Mouse (Mus musculus) stomach, embryonic 14.5 days (tissue): ENCODE results near the gene Erbb3. TPM values are rescaled to one million over a fixed set of nuclear protein-coding genes. Genes with fewer than 3 reads are reported as not detected.

ENCODE experiments used
- ATAC-seq: fragments of 200-750 bp; cut with Nextera tagmentation; 2 replicates; pipeline ENCODE4 v1.8.0; 2017; ENCODE audit warnings: low read depth, moderate TSS enrichment; ENCODE audit not compliant: insufficient number of reproducible peaks, insufficient read depth, low FRiP score
- H3K27ac ChIP-seq: fragments of 300-500 bp; sonication (generic); 2 replicates; pipeline ENCODE4 v1.5.1; 2014; ENCODE audit warnings: mild to moderate bottlenecking, low read length, moderate library complexity, mixed read lengths
- H3K27me3 ChIP-seq: fragments of 300-500 bp; sonication (generic); 2 replicates; pipeline ENCODE4 v1.6.1; 2014; ENCODE audit warnings: low read length, control low read depth, mixed read lengths; ENCODE audit not compliant: control insufficient read depth, insufficient read depth
- H3K36me3 ChIP-seq: fragments of 300-500 bp; sonication (generic); 2 replicates; pipeline ENCODE4 v1.6.1; 2014; ENCODE audit warnings: mild to moderate bottlenecking, control low read depth, low read length, moderate library complexity, mixed read lengths; ENCODE audit not compliant: control insufficient read depth, insufficient read depth
- H3K4me1 ChIP-seq: fragments of 300-500 bp; sonication (generic); 2 replicates; pipeline ENCODE4 v1.6.1; 2014; ENCODE audit warnings: low read length, control low read depth, mixed read lengths; ENCODE audit not compliant: control insufficient read depth, insufficient read depth
- H3K4me2 ChIP-seq: fragments of 300-500 bp; sonication (generic); replicated peaks from 2 replicates; pipeline ENCODE4 v1.6.1; 2014; ENCODE audit warnings: low read depth, low read length, control low read depth
- H3K4me3 ChIP-seq: fragments of 300-500 bp; sonication (generic); 2 replicates; pipeline ENCODE4 v1.5.1; 2014; ENCODE audit warnings: low read depth, low read length, control low read depth
- H3K9ac ChIP-seq: fragments of 300-500 bp; sonication (generic); replicated peaks from 2 replicates; pipeline ENCODE4 v1.6.1; 2014; ENCODE audit warnings: low read depth, mild to moderate bottlenecking, control low read depth, low read length, moderate library complexity, mixed read lengths
- H3K9me3 ChIP-seq: fragments of 300-500 bp; sonication (generic); 2 replicates; pipeline ENCODE4 v1.6.1; 2016; ENCODE audit warnings: low read depth, low read length, control low read depth; ENCODE audit not compliant: control insufficient read depth
- WGBS: fragments of 180-500 bp; shearing (Covaris S2); extraction: QIAGEN DNeasy Blood & Tissue Kit; methylation state at CpG from one replicate; pipeline ENCODE4 v1.1.7; 2014; 5-methylcytosine and 5-hydroxymethylcytosine counted together
- polyA plus RNA-seq: library from polyadenylated mRNA; unstranded; fragments of >200 nt; fragmentation: Nextera tagmentation; extraction: Ambion mirVana; gene quantifications from 2 replicates; pipeline ENCODE4 v1.2.1, GENCODE M21; 2014

Erbb3 gene
- polyA plus RNA-seq, 1 experiment from 2014 or later = 27.1 TPM

DNA sequence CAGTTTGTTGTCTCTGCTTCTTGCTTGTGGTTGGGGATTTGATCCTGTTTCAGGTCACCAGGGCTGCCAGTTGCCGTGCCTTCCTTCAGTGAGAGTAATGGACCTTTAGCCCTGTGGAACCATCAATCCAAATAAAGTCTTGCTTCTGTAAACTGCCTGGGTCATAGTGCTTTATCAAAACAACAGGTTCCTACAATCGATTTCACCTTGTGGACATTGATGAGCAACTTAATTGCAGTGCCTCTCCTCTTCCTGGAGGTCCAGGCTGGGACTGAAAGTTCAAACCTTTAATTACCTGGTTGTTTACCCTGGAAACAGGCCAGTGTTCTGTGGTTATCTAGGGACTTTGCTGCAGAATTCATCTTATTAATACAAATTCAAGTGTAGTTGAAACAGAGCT is 9.0 kb upstream of the Erbb3 start:
- Histone ChIP-seq H3K9ac (no peak overlapping the region), H3K4me3 (no peak overlapping the region), H3K4me1 (no peaks in the 10 kb centered on the region), H3K27me3 (no peaks in the 10 kb centered on the region), H3K4me2 (no peak overlapping the region), H3K27ac (no peak overlapping the region), H3K9me3 (no peaks in the 10 kb centered on the region), H3K36me3 (no peaks in the 10 kb centered on the region)
- 17% methylated on average over 2 of the region's 2 CpGs for WGBS
- no peak for ATAC-seq

DNA sequence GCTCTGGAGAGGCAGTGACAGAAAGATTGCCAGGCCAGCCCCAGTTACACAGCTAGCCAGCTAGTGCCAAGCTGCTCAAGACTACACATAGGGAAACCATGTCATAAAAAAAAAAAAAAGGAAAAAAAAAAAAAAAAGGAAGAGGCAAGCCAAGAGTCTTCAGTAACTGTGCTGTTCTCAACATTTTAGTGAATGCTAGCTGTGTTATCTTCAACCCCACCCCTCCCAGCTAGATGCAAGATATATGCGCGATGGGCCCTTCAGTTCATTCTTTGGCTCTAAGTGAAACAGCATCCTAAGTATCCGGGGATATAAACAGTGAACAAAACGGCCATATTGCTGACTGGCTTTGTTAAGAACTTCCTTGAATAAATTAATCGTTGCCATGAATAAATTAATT is 3.3 kb upstream of the Erbb3 start:
- H3K4me2 ChIP-seq = no peak overlapping the region

DNA sequence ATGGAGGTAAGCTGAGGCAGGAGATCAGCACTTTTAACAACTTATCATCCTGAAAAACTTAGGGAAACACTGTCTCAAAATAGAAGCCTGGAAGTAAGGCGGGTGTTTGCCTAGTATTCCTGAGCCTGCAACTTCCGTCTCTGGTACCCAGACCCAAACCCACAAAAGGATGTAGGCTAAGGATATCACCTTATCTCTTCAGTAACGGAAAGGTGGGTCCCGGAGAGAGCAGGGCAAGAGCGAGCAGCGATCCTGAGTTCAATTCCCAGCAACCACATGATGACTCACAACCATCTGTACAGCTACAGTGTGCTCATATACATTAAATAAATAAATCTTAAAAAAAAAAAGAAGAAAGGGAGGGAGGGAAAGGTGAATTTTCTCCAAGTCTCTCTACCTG is 2.0 kb upstream of the Erbb3 start:
- Histone ChIP-seq H3K27ac (no peak overlapping the region), H3K9ac (no peak overlapping the region), H3K4me2 (no peak overlapping the region), H3K27me3 (no peaks in the 10 kb centered on the region; the same call in none of the 2 replicates), H3K4me1 (no peaks in the 10 kb centered on the region; the same call in 1 of the 2 replicates), H3K36me3 (no peaks in the 10 kb centered on the region), H3K4me3 (no peak overlapping the region), H3K9me3 (no peaks in the 10 kb centered on the region)
- ATAC-seq = no peak
- WGBS = 80% methylated on average over 6 of the region's 6 CpGs

More for the DNA sequence above, 3.3 kb upstream of the Erbb3 start:
- 63% methylated on average over 5 of the region's 5 CpGs for WGBS
- Histone ChIP-seq H3K27ac (no peak overlapping the region), H3K27me3 (no peaks in the 10 kb centered on the region; the same call in 1 of the 2 replicates), H3K4me3 (no peak overlapping the region), H3K9ac (no peak overlapping the region), H3K36me3 (no peaks in the 10 kb centered on the region), H3K4me1 (no peaks in the 10 kb centered on the region), H3K9me3 (no peaks in the 10 kb centered on the region)
- ATAC-seq = no peak

DNA sequence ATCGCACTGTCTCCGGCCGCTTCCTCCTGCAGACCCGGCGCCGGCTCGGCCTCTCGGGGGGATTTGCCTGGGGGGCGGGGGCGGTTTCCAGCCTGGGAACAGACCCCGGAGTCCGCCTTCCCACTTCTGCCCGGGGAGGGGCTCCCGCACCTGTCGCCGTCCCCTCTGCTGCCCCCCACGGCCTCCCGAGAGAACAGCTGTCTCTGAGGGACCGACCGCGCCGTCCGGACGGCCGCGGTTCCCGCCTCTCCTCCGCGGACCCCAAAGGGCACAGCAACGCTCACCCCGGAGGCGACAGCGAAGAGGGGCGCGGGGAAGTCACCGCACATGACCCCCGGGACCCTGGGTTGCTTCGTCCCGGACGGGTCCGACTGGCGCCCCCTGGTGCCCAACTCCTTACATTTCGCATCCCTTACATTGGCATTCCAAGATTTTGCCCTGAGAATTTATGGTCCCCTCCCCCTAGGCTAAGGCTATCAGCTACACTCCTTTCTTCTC is 790 bp upstream of the Erbb3 start:
- Histone ChIP-seq H3K4me2 (peak overlapping the region; percentile 94), H3K4me1 (peaks cover 5% of the 10 kb centered on the region; the same call in 1 of the 2 replicates), H3K9ac (peak overlapping the region; percentile 37), H3K27me3 (no peaks in the 10 kb centered on the region; the same call in none of the 2 replicates), H3K4me3 (peak overlapping the region; percentile 64), H3K9me3 (no peaks in the 10 kb centered on the region), H3K27ac (peak overlapping the region; percentile 97), H3K36me3 (no peaks in the 10 kb centered on the region)
- WGBS = under 1% methylated on average over 43 of the region's 43 CpGs
- peak; percentile 24 for ATAC-seq

DNA sequence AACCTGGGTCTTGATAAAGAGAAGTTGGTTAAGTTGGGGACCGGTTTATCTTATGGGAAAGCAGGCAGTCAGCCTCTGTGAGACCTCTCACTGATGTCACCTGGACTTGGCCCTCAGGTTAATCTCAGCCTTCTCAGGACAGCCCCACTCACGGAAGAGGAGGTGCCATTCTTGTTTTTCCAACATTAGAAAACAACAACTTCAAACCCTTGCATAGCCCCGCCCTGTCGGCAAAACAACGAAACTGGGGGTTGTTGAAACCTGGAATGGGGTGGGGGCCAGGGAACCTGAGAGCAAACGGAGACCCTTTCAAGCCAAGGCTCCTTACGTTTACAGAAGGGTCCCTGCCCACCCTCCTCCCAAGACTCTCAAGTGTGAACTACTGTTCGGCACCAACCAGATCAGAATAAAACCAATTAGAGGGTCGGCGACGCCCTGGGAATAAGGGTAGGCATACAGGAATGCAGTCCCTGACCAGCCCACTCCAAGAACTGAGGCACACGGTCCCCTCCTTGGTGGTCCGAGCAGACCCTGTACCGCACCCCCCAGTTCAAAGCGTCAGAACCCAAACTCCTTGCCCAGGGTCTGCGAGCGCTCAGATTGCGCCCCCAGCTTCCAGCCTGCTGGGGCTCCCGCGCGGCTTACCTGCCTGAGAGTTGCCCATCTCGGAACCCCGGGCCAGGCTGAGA is 533 bp downstream of the Erbb3 start:
- Histone ChIP-seq H3K9me3 (no peaks in the 10 kb centered on the region), H3K36me3 (no peaks in the 10 kb centered on the region), H3K9ac (peak overlapping the region; percentile 37), H3K27me3 (no peaks in the 10 kb centered on the region; the same call in none of the 2 replicates), H3K4me3 (peak overlapping the region; percentile 64), H3K4me1 (peaks cover 7% of the 10 kb centered on the region; the same call in 1 of the 2 replicates), H3K4me2 (peak overlapping the region; percentile 94), H3K27ac (peak overlapping the region; percentile 97)
- no peak for ATAC-seq
- WGBS = 2% methylated on average over 23 of the region's 23 CpGs

DNA sequence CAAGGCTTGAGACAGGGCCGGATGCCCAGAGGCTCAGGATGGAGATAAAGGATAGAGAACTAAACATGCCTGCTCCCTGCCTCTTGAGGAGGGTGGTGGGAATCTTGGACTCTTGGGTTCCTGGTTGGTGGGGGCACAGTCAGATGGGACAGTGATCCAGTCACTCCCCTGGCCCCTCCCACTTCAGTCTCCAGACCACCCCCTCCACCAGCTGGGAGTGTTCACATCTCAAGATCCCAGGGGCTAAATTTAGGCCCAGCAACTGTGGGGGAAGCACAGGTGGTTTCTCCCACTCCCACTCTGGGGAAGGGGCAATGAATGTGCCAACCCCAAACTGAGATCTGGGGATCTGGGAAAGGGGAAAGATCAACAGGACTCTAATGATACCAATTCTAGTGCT is 1.3 kb downstream of the Erbb3 start:
- no peaks in the 10 kb centered on the region for H3K9me3 ChIP-seq
- peak overlapping the region; percentile 64 for H3K4me3 ChIP-seq
- H3K9ac ChIP-seq = 0 out of 2 replicates have a peak overlapping the region, but pooled peaks have one; percentile 10
- H3K27ac ChIP-seq = peak overlapping the region; percentile 80; the same call in 1 of the 2 replicates
- H3K36me3 ChIP-seq = no peaks in the 10 kb centered on the region
- no peak for ATAC-seq
- WGBS = 15% methylated on average over 1 of the region's 1 CpGs
- peaks cover 12% of the 10 kb centered on the region for H3K4me1 ChIP-seq
- no peaks in the 10 kb centered on the region; the same call in none of the 2 replicates for H3K27me3 ChIP-seq
- H3K4me2 ChIP-seq = peak overlapping the region; percentile 94

DNA sequence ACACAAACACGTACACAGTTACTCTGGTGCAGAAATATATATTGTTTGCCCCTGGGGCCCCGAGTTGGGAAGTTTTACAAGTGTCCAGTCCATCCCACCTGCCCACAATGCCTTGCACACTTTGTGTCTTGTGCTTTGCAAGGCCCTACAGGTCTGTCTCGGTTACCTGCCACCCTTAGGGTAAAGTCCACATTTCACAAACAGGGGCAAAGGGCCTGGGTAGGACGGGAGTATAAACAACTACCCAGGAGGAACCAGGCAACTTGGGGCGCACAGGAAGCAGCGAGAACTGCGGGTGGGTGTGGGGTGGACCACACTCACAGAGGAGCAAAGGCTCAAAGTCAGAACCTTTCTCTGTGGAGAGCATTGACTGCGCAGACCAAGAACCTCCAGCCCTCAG is 1.8 kb downstream of the Erbb3 start:
- no peak for ATAC-seq
- Histone ChIP-seq H3K36me3 (no peaks in the 10 kb centered on the region), H3K4me1 (peaks cover 12% of the 10 kb centered on the region), H3K9me3 (no peaks in the 10 kb centered on the region), H3K27me3 (no peaks in the 10 kb centered on the region; the same call in none of the 2 replicates), H3K4me2 (peak overlapping the region; percentile 94), H3K27ac (peak overlapping the region; percentile 80), H3K9ac (peak overlapping the region; percentile 10; the same call in 1 of the 2 replicates), H3K4me3 (peak overlapping the region; percentile 64)
- WGBS = 47% methylated on average over 8 of the region's 8 CpGs

DNA sequence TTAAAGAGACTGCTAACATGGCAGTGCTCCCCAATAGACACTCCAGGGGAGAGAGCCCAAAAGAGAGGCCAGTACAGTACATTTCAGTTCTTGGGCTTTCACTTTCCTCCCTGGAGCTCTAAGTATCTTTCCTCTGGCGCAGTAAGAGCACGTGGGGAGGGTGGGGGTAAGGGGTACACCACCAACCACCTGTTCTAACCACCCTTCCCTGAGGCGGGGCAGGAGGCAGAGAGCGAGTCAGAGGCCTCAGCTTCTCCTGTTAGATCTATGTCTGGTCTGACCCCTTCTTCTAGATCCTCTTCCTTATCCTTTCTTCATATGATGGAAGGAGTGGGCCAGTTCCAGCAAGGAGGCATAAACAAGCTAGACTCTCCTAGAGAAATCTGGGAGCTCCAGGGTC is 2.3 kb downstream of the Erbb3 start:
- Histone ChIP-seq H3K9me3 (no peaks in the 10 kb centered on the region), H3K27ac (peak overlapping the region; percentile 80), H3K4me3 (peak overlapping the region; percentile 64), H3K9ac (no peak overlapping the region), H3K4me2 (peak overlapping the region; percentile 94; the same call in 1 of the 2 replicates), H3K4me1 (peaks cover 12% of the 10 kb centered on the region), H3K36me3 (no peaks in the 10 kb centered on the region), H3K27me3 (no peaks in the 10 kb centered on the region; the same call in none of the 2 replicates)
- no peak for ATAC-seq
- 38% methylated on average over 4 of the region's 4 CpGs for WGBS
